Mouse (Mus musculus): ENCODE results near the gene Olfr135.

Gene Olfr135

GRCm38 (mm10) chr17:38204035-38204434, at the start of gene Olfr135:
TSS of gene Olfr135 (plus strand) at chr17:38204335.
- no peak for TF ChIP-seq GATA4 (IDR thresholded peaks at IDR 0.05; ENCODE audit: insufficient replicate concordance, low read length)

- no peak for TF ChIP-seq GATA4 (IDR thresholded peaks at IDR 0.05; ENCODE audit: insufficient replicate concordance, low read length)
These were observed 33.0 kb upstream of the Olfr135 start, which contains the start of gene Olfr134 for GRCm38 (mm10) chr17:38171088-38171487. TSS of gene Olfr134 (plus strand) at chr17:38171388.

Data from liver, adult (tissue).